Mouse (Mus musculus): Measurements from ENCODE around the gene Olfr618. TPM values are rescaled to one million over a fixed set of nuclear protein-coding genes. Genes with fewer than 3 reads are reported as not detected.

Olfr618 gene
- polyA plus RNA-seq, 1 experiment from 2014 or later, result not detected

Small RNA genes within 50 kb of the gene (microRNA-seq; reads per million reads assigned to microRNA genes)
- gene Gm26506, result not detected

Other genes with a start within 250 kb of the Olfr618 start
- not detected in 2 replicates for gene Olfr600, start 240.4 kb upstream of the Olfr618 start, polyA plus RNA-seq (2016; fragmentation: Nextera tagmentation; extraction: Ambion mirVana)
- gene Olfr601, start 227.4 kb upstream of the Olfr618 start, polyA plus RNA-seq (2016; fragmentation: Nextera tagmentation; extraction: Ambion mirVana), result not detected in 2 replicates
- not detected in 2 replicates for gene Olfr603, start 203.9 kb upstream of the Olfr618 start, polyA plus RNA-seq (2016; fragmentation: Nextera tagmentation; extraction: Ambion mirVana)
- gene Usp17lc, start 175.0 kb upstream of the Olfr618 start, polyA plus RNA-seq (2016; fragmentation: Nextera tagmentation; extraction: Ambion mirVana), result not detected in 2 replicates
- not detected in 2 replicates for gene Olfr605, start 144.7 kb upstream of the Olfr618 start, polyA plus RNA-seq (2016; fragmentation: Nextera tagmentation; extraction: Ambion mirVana)
- gene Olfr606, start 141.1 kb upstream of the Olfr618 start, polyA plus RNA-seq (2016; fragmentation: Nextera tagmentation; extraction: Ambion mirVana), result not detected in 2 replicates
- gene Olfr607, start 126.0 kb upstream of the Olfr618 start, polyA plus RNA-seq (2016; fragmentation: Nextera tagmentation; extraction: Ambion mirVana), result not detected in 2 replicates
- not detected in 2 replicates for gene Olfr608, start 120.2 kb upstream of the Olfr618 start, polyA plus RNA-seq (2016; fragmentation: Nextera tagmentation; extraction: Ambion mirVana)
- not detected in 2 replicates for gene Olfr609, start 92.0 kb upstream of the Olfr618 start, polyA plus RNA-seq (2016; fragmentation: Nextera tagmentation; extraction: Ambion mirVana)
- not detected in 2 replicates for gene Olfr610, start 78.0 kb upstream of the Olfr618 start, polyA plus RNA-seq (2016; fragmentation: Nextera tagmentation; extraction: Ambion mirVana)
- not detected in 2 replicates for gene Olfr611, start 69.3 kb upstream of the Olfr618 start, polyA plus RNA-seq (2016; fragmentation: Nextera tagmentation; extraction: Ambion mirVana)
- gene Olfr612, start 47.4 kb upstream of the Olfr618 start, polyA plus RNA-seq (2016; fragmentation: Nextera tagmentation; extraction: Ambion mirVana), result not detected in 2 replicates
- not detected in 2 replicates for gene Olfr613, start 42.0 kb upstream of the Olfr618 start, polyA plus RNA-seq (2016; fragmentation: Nextera tagmentation; extraction: Ambion mirVana)
- not detected in 2 replicates for gene Olfr615, start 34.0 kb upstream of the Olfr618 start, polyA plus RNA-seq (2016; fragmentation: Nextera tagmentation; extraction: Ambion mirVana)
- not detected in 2 replicates for gene Olfr616, start 21.0 kb upstream of the Olfr618 start, polyA plus RNA-seq (2016; fragmentation: Nextera tagmentation; extraction: Ambion mirVana)
- not detected in 2 replicates for gene Olfr617, start 17.0 kb upstream of the Olfr618 start, polyA plus RNA-seq (2016; fragmentation: Nextera tagmentation; extraction: Ambion mirVana)
- gene Olfr619, start 10.5 kb downstream of the Olfr618 start, polyA plus RNA-seq (2016; fragmentation: Nextera tagmentation; extraction: Ambion mirVana), result not detected in 2 replicates
- not detected in 2 replicates for gene Olfr620, start 22.4 kb downstream of the Olfr618 start, polyA plus RNA-seq (2016; fragmentation: Nextera tagmentation; extraction: Ambion mirVana)
- not detected in 2 replicates for gene Olfr622, start 52.6 kb downstream of the Olfr618 start, polyA plus RNA-seq (2016; fragmentation: Nextera tagmentation; extraction: Ambion mirVana)
- gene Olfr623, start 73.6 kb downstream of the Olfr618 start, polyA plus RNA-seq (2016; fragmentation: Nextera tagmentation; extraction: Ambion mirVana), result not detected in 2 replicates
- 0.04 TPM in 2 replicates for gene Olfr624, start 81.1 kb downstream of the Olfr618 start, polyA plus RNA-seq (2016; fragmentation: Nextera tagmentation; extraction: Ambion mirVana)
- gene Olfr625-ps1, start 92.6 kb downstream of the Olfr618 start, polyA plus RNA-seq (2016; fragmentation: Nextera tagmentation; extraction: Ambion mirVana), result not detected in 2 replicates
- gene Olfr243, start 124.6 kb downstream of the Olfr618 start, polyA plus RNA-seq (2016; fragmentation: Nextera tagmentation; extraction: Ambion mirVana), result not detected in 2 replicates
- gene Olfr628, start 140.3 kb downstream of the Olfr618 start, polyA plus RNA-seq (2016; fragmentation: Nextera tagmentation; extraction: Ambion mirVana), result not detected in 2 replicates
- gene Olfr629, start 154.8 kb downstream of the Olfr618 start, polyA plus RNA-seq (2016; fragmentation: Nextera tagmentation; extraction: Ambion mirVana), result not detected in 2 replicates
- not detected in 2 replicates for gene Olfr630, start 167.2 kb downstream of the Olfr618 start, polyA plus RNA-seq (2016; fragmentation: Nextera tagmentation; extraction: Ambion mirVana)
- not detected in 2 replicates for gene Olfr69, start 181.5 kb downstream of the Olfr618 start, polyA plus RNA-seq (2016; fragmentation: Nextera tagmentation; extraction: Ambion mirVana)
- not detected in 2 replicates for gene Olfr68, start 189.6 kb downstream of the Olfr618 start, polyA plus RNA-seq (2016; fragmentation: Nextera tagmentation; extraction: Ambion mirVana)
- gene Olfr67, start 201.7 kb downstream of the Olfr618 start, polyA plus RNA-seq (2016; fragmentation: Nextera tagmentation; extraction: Ambion mirVana), result not detected in 2 replicates
- gene Hbb-bt, start 223.9 kb downstream of the Olfr618 start, polyA plus RNA-seq (2016; fragmentation: Nextera tagmentation; extraction: Ambion mirVana), result 183 and 303 TPM in 2 replicates
- 80.0 and 102 TPM in 2 replicates for gene Hbb-bs, start 238.0 kb downstream of the Olfr618 start, polyA plus RNA-seq (2016; fragmentation: Nextera tagmentation; extraction: Ambion mirVana)